Mouse (Mus musculus): ENCODE results near the gene Grk5. TPM values are rescaled to one million over a fixed set of nuclear protein-coding genes. Genes with fewer than 3 reads are reported as not detected.

The Grk5 gene
- polyA plus RNA-seq, 1 experiment = 1.3 TPM

DNA sequence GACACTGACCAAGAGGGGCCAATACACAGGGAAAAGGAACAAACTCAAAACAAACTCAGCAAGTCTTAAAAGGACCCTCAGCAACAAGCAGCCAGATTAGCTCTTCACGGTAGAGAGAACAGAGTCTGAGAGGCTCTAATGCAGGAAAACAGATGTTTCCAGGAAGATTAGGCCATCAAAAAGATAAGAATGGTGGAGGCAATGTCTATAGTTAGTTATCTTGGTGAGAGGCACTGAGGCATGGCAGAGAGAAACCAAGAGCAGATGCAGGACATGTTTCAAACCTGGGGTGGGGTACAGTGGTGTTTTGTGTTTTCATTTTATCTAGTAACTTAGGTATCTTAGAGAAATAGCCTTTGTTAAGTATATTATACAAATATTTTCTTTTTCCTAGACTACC, 17.3 kb upstream of the Grk5 start:
- 28% methylated on average over 1 of the region's 1 CpGs for WGBS
- H3K27ac ChIP-seq (ENCODE audit: insufficient read depth, low read depth, low read length) = no peak overlapping the region
- no peaks in the 10 kb centered on the region; the same call in 1 of the 2 replicates for H3K4me1 ChIP-seq (ENCODE audit: control insufficient read depth, insufficient read depth, insufficient read length, low read length)
- H3K27me3 ChIP-seq (ENCODE audit: control insufficient read depth, insufficient read depth, low read length) = no peaks in the 10 kb centered on the region
- TF ChIP-seq POLR2A (IDR thresholded peaks at IDR 0.05; ENCODE audit: low read depth, low read length) (no peak), CTCF (IDR thresholded peaks at IDR 0.05; ENCODE audit: extremely low read depth, insufficient read length, insufficient replicate concordance, low read depth, low read length) (no peak)
- no peak overlapping the region for H3K4me3 ChIP-seq (ENCODE audit: low read depth, low read length)
- H3K36me3 ChIP-seq (ENCODE audit: control insufficient read depth, insufficient read depth, low read length) = peaks cover 24% of the 10 kb centered on the region

DNA sequence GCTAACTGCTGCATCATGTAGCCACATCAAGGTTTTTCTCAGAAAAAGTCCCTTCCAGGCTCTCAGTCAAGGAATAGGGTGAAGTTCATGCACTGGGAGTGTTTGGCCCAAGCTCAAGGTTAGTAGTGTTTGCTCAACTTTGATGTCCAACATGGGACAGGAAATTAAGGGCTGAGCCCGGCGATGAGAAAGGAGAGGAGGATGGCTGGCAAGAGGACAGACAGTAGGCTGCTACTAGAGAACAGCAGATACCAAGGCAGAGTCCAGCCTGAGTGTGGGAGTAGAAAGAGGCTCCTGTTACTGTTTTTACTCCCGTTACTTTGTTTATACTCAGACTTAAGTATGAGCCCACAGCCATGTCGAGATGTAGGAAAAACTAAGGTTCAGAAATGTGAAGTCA, 16.0 kb upstream of the Grk5 start:
- Histone ChIP-seq H3K4me1 (ENCODE audit: control insufficient read depth, insufficient read depth, insufficient read length, low read length) (no peaks in the 10 kb centered on the region; the same call in 1 of the 2 replicates), H3K36me3 (ENCODE audit: control insufficient read depth, insufficient read depth, low read length) (peaks cover 18% of the 10 kb centered on the region), H3K27ac (ENCODE audit: insufficient read depth, low read depth, low read length) (peak overlapping the region; percentile 18; the same call in 1 of the 2 replicates), H3K27me3 (ENCODE audit: control insufficient read depth, insufficient read depth, low read length) (no peaks in the 10 kb centered on the region), H3K4me3 (ENCODE audit: low read depth, low read length) (peak overlapping the region; percentile 73; the same call in 1 of the 2 replicates)
- under 1% methylated on average over 4 of the region's 4 CpGs for WGBS
- no peak for TF ChIP-seq POLR2A (IDR thresholded peaks at IDR 0.05; ENCODE audit: low read depth, low read length)
- no peak for TF ChIP-seq CTCF (IDR thresholded peaks at IDR 0.05; ENCODE audit: extremely low read depth, insufficient read length, insufficient replicate concordance, low read depth, low read length)

DNA sequence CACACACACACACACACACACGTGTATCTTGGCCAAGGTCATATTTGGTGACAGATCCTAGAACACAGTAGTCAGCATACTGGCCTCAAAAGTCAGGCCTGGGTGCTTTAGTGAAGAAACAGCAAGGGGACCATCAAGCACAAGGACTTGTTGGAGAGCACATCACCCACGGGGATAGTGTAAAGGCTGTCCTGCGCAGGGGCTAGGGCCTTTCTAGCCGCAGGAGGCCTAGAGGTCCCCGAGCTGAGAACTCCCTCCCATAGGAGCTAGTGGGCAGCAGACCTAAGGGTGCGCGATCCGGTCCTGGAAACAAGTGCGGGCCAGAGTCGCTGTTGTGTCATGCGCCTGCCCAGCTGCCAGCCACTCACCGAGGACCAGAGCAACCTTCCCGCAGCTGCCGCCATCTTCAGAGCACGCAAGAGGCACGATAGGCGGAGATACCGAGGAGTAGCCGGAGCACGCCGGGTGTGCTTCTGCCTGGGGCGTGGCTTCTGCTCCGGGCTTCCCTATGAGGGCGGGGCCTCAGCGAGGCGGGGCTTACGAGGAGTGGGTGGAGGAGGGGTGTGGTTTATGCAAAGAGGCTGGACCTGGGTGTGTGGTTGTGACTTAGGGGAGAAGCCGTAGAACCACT, 15.4 kb upstream of the Grk5 start, which contains the start of gene Prdx3:
Prdx3 (minus strand) TSS at position 493 of the 631 bp plus-strand sequence.
- H3K36me3 ChIP-seq (ENCODE audit: control insufficient read depth, insufficient read depth, low read length) = peaks cover 13% of the 10 kb centered on the region
- peak within 1 kb of the TSS; percentile 18 for H3K27ac ChIP-seq (ENCODE audit: insufficient read depth, low read depth, low read length)
- H3K27me3 ChIP-seq (ENCODE audit: control insufficient read depth, insufficient read depth, low read length) = no peaks in the 10 kb centered on the region
- 0% methylated on average over 28 of the region's 28 CpGs for WGBS
- peak within 1 kb of the TSS; percentile 73 for H3K4me3 ChIP-seq (ENCODE audit: low read depth, low read length)
- TF ChIP-seq CTCF (IDR thresholded peaks at IDR 0.05; ENCODE audit: extremely low read depth, insufficient read length, insufficient replicate concordance, low read depth, low read length) (no peak), POLR2A (IDR thresholded peaks at IDR 0.05; ENCODE audit: low read depth, low read length) (peak; percentile 53; the same call in 1 of the 2 replicates)
- H3K4me1 ChIP-seq (ENCODE audit: control insufficient read depth, insufficient read depth, insufficient read length, low read length) = no peaks in the 10 kb centered on the region; the same call in 1 of the 2 replicates

DNA sequence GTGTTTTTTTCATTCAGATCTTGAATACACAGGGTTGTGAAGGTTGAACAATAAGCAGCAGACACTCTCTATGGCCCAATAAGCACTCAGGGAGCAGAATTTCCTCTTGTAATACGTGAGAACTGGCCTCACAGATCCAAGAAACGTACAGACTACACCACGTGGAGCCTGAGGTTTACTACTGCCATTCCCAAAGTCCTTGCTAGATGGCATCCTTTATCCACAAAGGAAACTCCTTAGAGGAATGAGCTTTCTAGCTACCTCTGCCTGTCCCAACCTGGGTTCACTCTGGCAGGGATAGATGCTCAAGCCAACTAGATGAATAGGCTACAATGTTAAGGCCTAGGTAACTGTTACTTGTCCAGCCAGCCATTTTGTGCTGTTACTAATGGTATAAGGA, 6.4 kb upstream of the Grk5 start:
- H3K4me1 ChIP-seq (ENCODE audit: control insufficient read depth, insufficient read depth, insufficient read length, low read length) = no peaks in the 10 kb centered on the region
- no peak overlapping the region for H3K27ac ChIP-seq (ENCODE audit: insufficient read depth, low read depth, low read length)
- no peaks in the 10 kb centered on the region for H3K27me3 ChIP-seq (ENCODE audit: control insufficient read depth, insufficient read depth, low read length)
- no peaks in the 10 kb centered on the region for H3K36me3 ChIP-seq (ENCODE audit: control insufficient read depth, insufficient read depth, low read length)
- no peak overlapping the region for H3K4me3 ChIP-seq (ENCODE audit: low read depth, low read length)
- WGBS = 4% methylated on average over 3 of the region's 3 CpGs
- no peak for TF ChIP-seq POLR2A (IDR thresholded peaks at IDR 0.05; ENCODE audit: low read depth, low read length)
- no peak for TF ChIP-seq CTCF (IDR thresholded peaks at IDR 0.05; ENCODE audit: extremely low read depth, insufficient read length, insufficient replicate concordance, low read depth, low read length)

DNA sequence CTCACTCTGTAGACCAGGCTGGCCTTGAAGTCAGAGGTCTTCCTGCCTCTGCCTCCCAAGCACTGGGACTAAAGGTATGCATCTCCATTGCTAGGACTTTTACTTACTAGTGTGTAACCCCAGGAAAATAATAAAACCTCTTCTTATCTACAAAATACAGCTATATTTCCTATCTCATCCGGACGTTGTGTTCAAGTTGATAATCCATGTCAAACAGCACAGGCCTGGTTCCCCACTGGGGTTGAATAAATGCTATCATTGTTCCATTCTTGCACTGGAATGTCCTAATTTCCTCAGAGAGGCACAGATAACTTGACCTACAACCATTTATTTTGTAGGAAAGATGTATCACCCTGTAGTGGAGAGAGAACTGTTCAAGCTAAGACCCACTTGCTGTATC, 1.9 kb upstream of the Grk5 start:
- WGBS = 48% methylated on average over 2 of the region's 2 CpGs
- no peak for TF ChIP-seq CTCF (IDR thresholded peaks at IDR 0.05; ENCODE audit: extremely low read depth, insufficient read length, insufficient replicate concordance, low read depth, low read length)
- TF ChIP-seq POLR2A (IDR thresholded peaks at IDR 0.05; ENCODE audit: low read depth, low read length) = no peak
- Histone ChIP-seq H3K4me1 (ENCODE audit: control insufficient read depth, insufficient read depth, insufficient read length, low read length) (peaks cover 8% of the 10 kb centered on the region; the same call in 1 of the 2 replicates), H3K27ac (ENCODE audit: insufficient read depth, low read depth, low read length) (no peak overlapping the region), H3K4me3 (ENCODE audit: low read depth, low read length) (no peak overlapping the region), H3K27me3 (ENCODE audit: control insufficient read depth, insufficient read depth, low read length) (no peaks in the 10 kb centered on the region), H3K36me3 (ENCODE audit: control insufficient read depth, insufficient read depth, low read length) (no peaks in the 10 kb centered on the region)

DNA sequence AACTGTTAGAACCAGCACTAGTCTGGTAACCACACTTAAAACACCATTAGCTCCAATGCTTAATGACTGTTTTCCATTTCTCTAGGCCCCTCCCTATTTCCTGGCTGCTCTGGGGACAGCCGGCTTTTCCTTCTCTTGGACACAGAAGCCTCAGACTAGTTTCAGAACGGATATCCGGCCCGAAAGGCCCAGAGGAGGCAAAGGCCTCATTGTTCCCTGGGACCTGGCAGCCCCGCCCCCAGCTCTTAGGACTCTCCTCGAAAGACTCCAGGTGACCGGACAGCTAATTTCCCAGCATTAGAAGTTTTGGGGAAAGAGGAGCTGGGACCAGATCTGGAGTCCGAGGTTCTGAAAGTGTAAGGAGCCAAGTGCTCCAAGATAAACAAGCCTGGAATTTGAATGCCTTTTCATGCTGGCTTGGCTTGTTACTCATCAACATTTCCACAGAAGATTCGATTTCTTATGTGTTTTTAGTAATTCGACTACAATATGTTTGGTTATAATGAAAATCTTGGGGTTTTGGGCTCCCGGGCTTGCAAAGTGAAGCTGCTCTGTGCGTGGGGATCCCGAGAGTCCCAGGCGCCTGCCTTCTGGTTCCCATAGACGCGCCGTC, 342 bp upstream of the Grk5 start:
- Histone ChIP-seq H3K27me3 (ENCODE audit: control insufficient read depth, insufficient read depth, low read length) (no peaks in the 10 kb centered on the region), H3K4me1 (ENCODE audit: control insufficient read depth, insufficient read depth, insufficient read length, low read length) (peaks cover 8% of the 10 kb centered on the region; the same call in 1 of the 2 replicates), H3K27ac (ENCODE audit: insufficient read depth, low read depth, low read length) (peak overlapping the region; percentile 99), H3K36me3 (ENCODE audit: control insufficient read depth, insufficient read depth, low read length) (no peaks in the 10 kb centered on the region), H3K4me3 (ENCODE audit: low read depth, low read length) (peak overlapping the region; percentile 77)
- TF ChIP-seq POLR2A (IDR thresholded peaks at IDR 0.05; ENCODE audit: low read depth, low read length) (no peak), CTCF (IDR thresholded peaks at IDR 0.05; ENCODE audit: extremely low read depth, insufficient read length, insufficient replicate concordance, low read depth, low read length) (no peak; the same call in 1 of the 2 replicates)
- 5% methylated on average over 17 of the region's 17 CpGs for WGBS

Data from small intestine, adult 2 months (tissue).